ENCODE assay signal across 13 mouse cellular contexts in the genomic region with DNA sequence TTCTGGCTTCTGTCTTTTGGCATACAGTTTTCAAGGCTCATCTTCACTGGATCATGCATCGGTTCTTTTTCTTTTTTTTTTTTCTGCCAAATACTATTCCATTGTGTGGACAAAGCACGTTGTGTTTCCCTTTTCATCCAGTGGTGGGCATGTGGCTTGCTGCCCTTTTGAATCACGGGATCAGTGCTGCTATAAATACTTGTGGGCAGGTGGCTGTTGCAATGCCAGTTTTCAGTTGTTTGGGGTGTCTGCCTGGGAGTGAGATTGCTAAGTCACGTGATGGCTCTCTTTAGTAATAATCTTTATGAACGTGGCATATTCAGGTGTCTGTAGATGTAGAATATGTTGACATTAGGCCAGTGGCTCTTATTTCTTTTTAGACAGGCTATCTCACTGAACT.
"Had no signal": no experiment of that assay in that cellular context is flagged by ENCODE, and none has a peak within 500 bp of the region (broad histone marks: within the 10 kb centered on the region; RNA-seq: fewer than 3 reads in every experiment).

No protein-coding gene starts in this region.

- H3K27ac ChIP-seq: kidney, postnatal 0 days; layer of hippocampus, adult 2 months; left cerebral cortex, adult 2 months; liver, embryonic 13.5 days; macrophage; stomach, postnatal 0 days had no signal

- DNase-seq: kidney, postnatal 25 days; layer of hippocampus, adult 9-11 months; liver, embryonic 13.5 days; lung, adult 2 months; midbrain, embryonic 14.5 days; thymus, adult 2 months; thymus, postnatal 14 days; thymus, postnatal 4 days had no signal

- H3K4me3 ChIP-seq: layer of hippocampus, adult 2 months; left cerebral cortex, adult 2 months; liver, embryonic 13.5 days had no signal
